Mouse (Mus musculus) lung, postnatal 0 days (tissue): ENCODE data around the gene Hsp90ab1.

Source experiments
- CTCF ChIP-seq: IDR thresholded peaks from 2 replicates; pipeline ENCODE4 v1.5.1; 2016; ENCODE audit warnings: antibody characterized with exemption, mild to moderate bottlenecking
- EP300 ChIP-seq: IDR thresholded peaks from 2 replicates; pipeline ENCODE4 v1.6.1; 2016; ENCODE audit warnings: antibody characterized with exemption, mild to moderate bottlenecking, control low read depth

GRCm38 (mm10) chr17:45579554-45579953 is 6.5 kb upstream of the Hsp90ab1 start:
- TF ChIP-seq CTCF: no peak
- TF ChIP-seq EP300: no peak
